Mouse (Mus musculus) lung, embryonic 16.5 days (tissue): ENCODE data around the gene Ntan1. TPM values are rescaled to one million over a fixed set of nuclear protein-coding genes. Genes with fewer than 3 reads are reported as not detected.

ENCODE experiments used
- ATAC-seq: fragments of 200-750 bp; cut with Nextera tagmentation; 2 replicates; pipeline ENCODE4 v1.8.0; 2017; ENCODE audit warnings: low read depth, mild to moderate bottlenecking, moderate library complexity
- H3K27ac ChIP-seq: fragments of 300-500 bp; sonication (generic); 2 replicates; pipeline ENCODE4 v1.5.1; 2014; ENCODE audit warnings: mild to moderate bottlenecking, control low read depth, low read length
- H3K27me3 ChIP-seq: fragments of 300-500 bp; sonication (generic); 2 replicates; pipeline ENCODE4 v1.6.1; 2014; ENCODE audit warnings: low read depth, low read length, mixed read lengths; ENCODE audit not compliant: control insufficient read depth, insufficient read depth
- H3K36me3 ChIP-seq: fragments of 300-500 bp; sonication (generic); 2 replicates; pipeline ENCODE4 v1.6.1; 2014; ENCODE audit warnings: low read length; ENCODE audit not compliant: control insufficient read depth, insufficient read depth
- H3K4me1 ChIP-seq: fragments of 300-500 bp; sonication (generic); replicated peaks from 2 replicates; pipeline ENCODE4 v1.6.1; 2014; ENCODE audit warnings: low read length, mixed read lengths; ENCODE audit not compliant: control insufficient read depth, insufficient read depth
- H3K4me2 ChIP-seq: fragments of 300-500 bp; sonication (generic); 2 replicates; pipeline ENCODE4 v1.6.1; 2014; ENCODE audit warnings: low read depth, low read length, control low read depth
- H3K4me3 ChIP-seq: fragments of 300-500 bp; sonication (generic); 2 replicates; pipeline ENCODE4 v1.5.1; 2014; ENCODE audit warnings: mild to moderate bottlenecking, low read length, control low read depth
- H3K9ac ChIP-seq: fragments of 300-500 bp; sonication (generic); 2 replicates; pipeline ENCODE4 v1.6.1; 2014; ENCODE audit warnings: low read length, control low read depth
- H3K9me3 ChIP-seq: fragments of 300-500 bp; sonication (generic); 2 replicates; pipeline ENCODE4 v1.6.1; 2016; ENCODE audit warnings: low read length; ENCODE audit not compliant: control insufficient read depth
- WGBS: fragments of 180-500 bp; shearing (Covaris S2); extraction: QIAGEN DNeasy Blood & Tissue Kit; methylation state at CpG from one replicate; pipeline ENCODE4 v1.1.7; 2014; 5-methylcytosine and 5-hydroxymethylcytosine counted together
- polyA plus RNA-seq: library from polyadenylated mRNA; unstranded; fragments of >200 nt; fragmentation: Nextera tagmentation; extraction: Ambion mirVana; gene quantifications from 2 replicates; pipeline ENCODE4 v1.2.1, GENCODE M21; 2015

Ntan1 gene
- polyA plus RNA-seq, 1 experiment from 2014 or later, result 166 TPM

DNA sequence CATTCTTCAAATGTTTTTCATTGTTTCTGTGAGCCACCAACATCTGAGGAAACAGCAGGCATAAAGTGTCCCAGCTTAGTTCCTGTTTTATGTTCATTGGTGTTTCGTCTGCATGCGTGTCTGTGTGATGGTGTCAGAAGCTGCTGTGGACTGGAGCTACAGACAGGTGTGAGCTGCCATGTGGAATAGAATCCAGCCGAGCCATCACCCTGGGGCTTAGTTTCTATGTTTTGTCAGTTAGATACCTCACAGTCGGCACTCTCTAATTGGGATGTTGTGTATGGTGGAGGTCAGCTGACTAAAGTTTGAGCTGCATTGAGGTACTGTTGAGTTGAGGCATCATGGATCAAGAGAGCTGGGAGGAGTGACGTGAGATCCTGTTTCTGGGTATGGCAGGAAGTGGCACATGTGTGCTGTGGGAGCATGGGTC, 21.9 kb upstream of the Ntan1 start:
- Histone ChIP-seq H3K4me1 (no peaks in the 10 kb centered on the region), H3K4me3 (no peak overlapping the region), H3K27ac (no peak overlapping the region), H3K36me3 (peaks cover 58% of the 10 kb centered on the region), H3K9ac (no peak overlapping the region), H3K27me3 (no peaks in the 10 kb centered on the region), H3K4me2 (no peak overlapping the region), H3K9me3 (no peaks in the 10 kb centered on the region)
- 85% methylated on average over 5 of the region's 5 CpGs for WGBS
- no peak for ATAC-seq

- WGBS, result 95% methylated on average over 4 of the region's 4 CpGs
- Histone ChIP-seq H3K4me3 (no peak overlapping the region), H3K9ac (no peak overlapping the region), H3K9me3 (no peaks in the 10 kb centered on the region), H3K27me3 (no peaks in the 10 kb centered on the region), H3K4me2 (no peak overlapping the region), H3K27ac (no peak overlapping the region), H3K36me3 (peaks cover 42% of the 10 kb centered on the region), H3K4me1 (no peaks in the 10 kb centered on the region)
- no peak for ATAC-seq
Measured at GRCm38 (mm10) chr16:13801231-13801630, 17.4 kb upstream of the Ntan1 start.

DNA sequence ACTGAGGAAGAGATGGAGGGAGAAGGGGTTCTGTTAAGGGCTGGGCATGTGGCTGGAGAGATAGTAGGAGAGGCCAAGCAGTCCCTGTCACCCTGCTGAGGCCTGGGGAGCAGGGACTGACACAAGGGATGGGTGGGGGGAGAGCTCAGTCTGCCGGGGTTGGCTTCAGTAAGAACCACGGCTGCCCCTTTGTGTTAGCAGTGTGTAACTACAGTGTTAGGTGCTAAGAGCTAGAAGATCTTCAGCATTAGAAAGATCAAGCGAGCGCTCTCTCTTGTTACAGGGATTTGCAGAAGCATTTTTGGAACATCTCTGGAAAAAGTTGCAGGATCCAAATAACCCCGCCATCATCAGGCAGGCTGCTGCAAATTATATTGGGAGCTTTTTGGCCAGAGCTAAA, 14.0 kb upstream of the Ntan1 start:
- 77% methylated on average over 5 of the region's 5 CpGs for whole genome bisulfite sequencing
- no peak for ATAC-seq

DNA sequence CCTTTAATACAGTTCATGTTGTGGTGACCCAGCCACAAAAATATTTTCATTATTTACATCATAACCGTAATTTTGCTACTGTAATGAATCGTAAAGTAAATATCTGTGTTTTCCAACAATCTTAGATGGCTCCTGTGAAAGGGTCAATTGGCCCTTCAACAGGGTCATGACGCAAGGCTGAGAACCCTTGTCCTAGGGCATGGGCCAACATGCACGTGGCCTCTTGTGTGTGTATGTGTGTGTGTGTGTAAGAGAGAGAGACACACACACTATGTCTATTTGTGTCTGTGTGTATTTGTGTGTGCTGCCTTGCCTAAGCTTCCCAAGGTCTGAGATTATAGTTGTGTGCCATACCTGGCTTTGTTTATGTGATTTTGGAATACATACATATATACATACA, 11.0 kb upstream of the Ntan1 start:
- Histone ChIP-seq H3K4me2 (no peak overlapping the region), H3K9me3 (no peaks in the 10 kb centered on the region), H3K4me3 (no peak overlapping the region), H3K9ac (no peak overlapping the region), H3K36me3 (peaks cover 61% of the 10 kb centered on the region), H3K27ac (no peak overlapping the region), H3K27me3 (no peaks in the 10 kb centered on the region), H3K4me1 (no peaks in the 10 kb centered on the region)
- no peak for ATAC-seq
- WGBS, result 84% methylated on average over 4 of the region's 4 CpGs

More for the DNA sequence above, 14.0 kb upstream of the Ntan1 start:
- Histone ChIP-seq H3K9me3 (no peaks in the 10 kb centered on the region), H3K4me2 (no peak overlapping the region), H3K9ac (no peak overlapping the region), H3K27ac (no peak overlapping the region), H3K4me3 (no peak overlapping the region), H3K36me3 (peaks cover 49% of the 10 kb centered on the region), H3K4me1 (no peaks in the 10 kb centered on the region), H3K27me3 (no peaks in the 10 kb centered on the region)

DNA sequence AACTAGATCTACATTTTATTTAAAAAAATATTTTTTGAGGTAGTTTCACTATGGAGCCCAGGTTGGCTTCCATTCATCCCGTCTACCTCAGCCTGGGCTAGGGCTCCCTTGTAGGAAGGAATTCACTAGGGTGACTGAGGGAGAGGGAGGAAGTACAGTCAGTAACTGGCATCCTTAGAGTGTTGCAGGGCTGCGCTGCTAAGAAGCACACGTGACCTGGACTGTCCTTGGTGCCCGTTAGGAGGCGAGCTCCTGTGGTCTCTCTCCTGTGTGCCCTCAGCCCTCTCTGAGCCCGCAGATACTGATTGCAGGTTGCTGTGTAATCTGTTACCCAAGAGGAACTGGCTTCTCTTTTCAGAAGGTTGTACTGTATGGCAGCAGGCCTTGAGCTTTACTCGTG, 10.2 kb upstream of the Ntan1 start:
- Histone ChIP-seq H3K36me3 (peaks cover 63% of the 10 kb centered on the region), H3K27ac (no peak overlapping the region), H3K4me1 (no peaks in the 10 kb centered on the region), H3K9me3 (no peaks in the 10 kb centered on the region), H3K9ac (no peak overlapping the region), H3K4me3 (no peak overlapping the region), H3K27me3 (no peaks in the 10 kb centered on the region), H3K4me2 (no peak overlapping the region)
- 93% methylated on average over 7 of the region's 7 CpGs for WGBS
- ATAC-seq, result no peak

- Histone ChIP-seq H3K9ac (no peak overlapping the region), H3K27me3 (no peaks in the 10 kb centered on the region), H3K4me3 (no peak overlapping the region), H3K36me3 (peaks cover 50% of the 10 kb centered on the region), H3K4me1 (no peaks in the 10 kb centered on the region), H3K27ac (no peak overlapping the region), H3K4me2 (no peak overlapping the region), H3K9me3 (no peaks in the 10 kb centered on the region)
- WGBS, result 85% methylated on average over 6 of the region's 6 CpGs
- no peak for ATAC-seq
Measured at GRCm38 (mm10) chr16:13812152-13812551, 6.5 kb upstream of the Ntan1 start.

- H3K27ac ChIP-seq, result no peak overlapping the region
- no peaks in the 10 kb centered on the region for H3K27me3 ChIP-seq
- 97% methylated on average over 3 of the region's 3 CpGs for WGBS
- H3K4me1 ChIP-seq, result peaks cover 3% of the 10 kb centered on the region; the same call in 1 of the 2 replicates
- H3K4me2 ChIP-seq, result no peak overlapping the region
- ATAC-seq, result no peak
- H3K4me3 ChIP-seq, result no peak overlapping the region
- peaks cover 45% of the 10 kb centered on the region for H3K36me3 ChIP-seq
- no peaks in the 10 kb centered on the region for H3K9me3 ChIP-seq
- H3K9ac ChIP-seq, result no peak overlapping the region
Measured at GRCm38 (mm10) chr16:13813200-13813599, 5.4 kb upstream of the Ntan1 start.

DNA sequence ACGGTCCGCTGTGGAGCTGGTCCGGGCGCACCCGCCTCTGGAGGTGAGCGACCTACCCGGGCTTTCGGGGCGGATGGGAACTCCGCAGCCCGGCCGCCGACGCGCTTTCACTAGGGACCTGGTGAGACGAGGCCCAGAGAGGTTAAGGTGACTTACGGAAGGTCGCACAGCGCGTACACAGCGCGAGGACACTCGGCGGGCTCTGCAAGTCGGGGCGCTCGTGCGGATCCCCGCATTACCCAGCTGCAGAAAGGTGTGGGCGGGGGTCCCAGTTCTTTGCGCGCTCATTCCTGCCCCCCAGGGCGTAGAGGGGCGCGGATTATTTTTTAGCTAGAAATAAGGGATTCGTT, 724 bp downstream of the Ntan1 start:
- ATAC-seq, result peak; percentile 46

DNA sequence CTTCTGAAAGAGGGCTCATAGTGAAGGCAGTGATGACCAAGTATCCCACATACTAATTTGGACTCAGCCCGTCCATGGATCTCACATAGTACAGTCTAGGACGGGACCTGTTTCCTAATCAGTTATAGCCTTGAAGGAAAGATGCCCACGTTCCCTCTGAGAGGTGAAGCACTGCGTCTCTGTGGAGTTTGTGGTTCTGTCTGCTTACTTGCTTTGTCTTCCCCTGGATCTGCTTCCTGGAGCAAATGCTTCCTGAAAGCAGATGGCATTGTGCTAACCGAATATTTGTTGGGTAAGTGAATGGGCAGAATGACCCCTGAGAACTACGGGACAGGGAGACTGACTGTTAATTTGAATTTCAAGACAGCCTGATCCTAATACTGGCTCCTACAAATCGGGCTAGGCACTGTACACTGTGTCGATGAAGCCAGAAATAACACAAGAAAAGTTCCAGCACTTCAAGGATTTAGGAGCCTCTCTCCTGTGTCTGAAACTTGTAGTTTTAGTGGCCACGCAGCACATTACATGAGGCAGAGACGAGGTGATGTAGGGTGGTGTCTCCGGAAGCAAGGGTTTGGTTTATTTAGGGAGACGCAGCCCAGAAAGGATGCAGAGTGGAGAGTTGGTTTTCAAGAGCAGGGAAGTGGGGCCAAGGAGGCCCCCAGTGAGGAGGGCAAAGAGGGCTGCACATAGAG, 1.3 kb downstream of the Ntan1 start:
- H3K36me3 ChIP-seq, result 0 out of 2 replicates have a peak, but pooled peaks cover 2% of the 10 kb centered on the region
- peak overlapping the region; percentile 90 for H3K4me3 ChIP-seq
- no peaks in the 10 kb centered on the region for H3K9me3 ChIP-seq
- 20% methylated on average over 12 of the region's 12 CpGs for WGBS
- H3K4me1 ChIP-seq, result peaks cover 13% of the 10 kb centered on the region
- peak overlapping the region; percentile 68 for H3K4me2 ChIP-seq
- ATAC-seq, result no peak
- peak overlapping the region; percentile 85 for H3K27ac ChIP-seq
- H3K9ac ChIP-seq, result peak overlapping the region; percentile 94
- no peaks in the 10 kb centered on the region for H3K27me3 ChIP-seq

More for the DNA sequence above, 724 bp downstream of the Ntan1 start:
- H3K27me3 ChIP-seq, result no peaks in the 10 kb centered on the region
- peak overlapping the region; percentile 90 for H3K4me3 ChIP-seq
- no peaks in the 10 kb centered on the region for H3K9me3 ChIP-seq
- H3K27ac ChIP-seq, result peak overlapping the region; percentile 85
- 0 out of 2 replicates have a peak, but pooled peaks cover 2% of the 10 kb centered on the region for H3K36me3 ChIP-seq
- peak overlapping the region; percentile 68 for H3K4me2 ChIP-seq
- peaks cover 13% of the 10 kb centered on the region for H3K4me1 ChIP-seq
- peak overlapping the region; percentile 94 for H3K9ac ChIP-seq
- WGBS, result 0% methylated on average over 36 of the region's 36 CpGs
